Mouse (Mus musculus): ENCODE measurements around the gene Ing4. TPM values are rescaled to one million over a fixed set of nuclear protein-coding genes. Genes with fewer than 3 reads are reported as not detected.
"Not testable (repeated sequence)": the region's sequence is repeated elsewhere in the genome, so short reads cannot be mapped to it uniquely, and the experiment has no call there.

Gene Ing4
- polyA plus RNA-seq, 1 experiment: 75.7 TPM

DNA sequence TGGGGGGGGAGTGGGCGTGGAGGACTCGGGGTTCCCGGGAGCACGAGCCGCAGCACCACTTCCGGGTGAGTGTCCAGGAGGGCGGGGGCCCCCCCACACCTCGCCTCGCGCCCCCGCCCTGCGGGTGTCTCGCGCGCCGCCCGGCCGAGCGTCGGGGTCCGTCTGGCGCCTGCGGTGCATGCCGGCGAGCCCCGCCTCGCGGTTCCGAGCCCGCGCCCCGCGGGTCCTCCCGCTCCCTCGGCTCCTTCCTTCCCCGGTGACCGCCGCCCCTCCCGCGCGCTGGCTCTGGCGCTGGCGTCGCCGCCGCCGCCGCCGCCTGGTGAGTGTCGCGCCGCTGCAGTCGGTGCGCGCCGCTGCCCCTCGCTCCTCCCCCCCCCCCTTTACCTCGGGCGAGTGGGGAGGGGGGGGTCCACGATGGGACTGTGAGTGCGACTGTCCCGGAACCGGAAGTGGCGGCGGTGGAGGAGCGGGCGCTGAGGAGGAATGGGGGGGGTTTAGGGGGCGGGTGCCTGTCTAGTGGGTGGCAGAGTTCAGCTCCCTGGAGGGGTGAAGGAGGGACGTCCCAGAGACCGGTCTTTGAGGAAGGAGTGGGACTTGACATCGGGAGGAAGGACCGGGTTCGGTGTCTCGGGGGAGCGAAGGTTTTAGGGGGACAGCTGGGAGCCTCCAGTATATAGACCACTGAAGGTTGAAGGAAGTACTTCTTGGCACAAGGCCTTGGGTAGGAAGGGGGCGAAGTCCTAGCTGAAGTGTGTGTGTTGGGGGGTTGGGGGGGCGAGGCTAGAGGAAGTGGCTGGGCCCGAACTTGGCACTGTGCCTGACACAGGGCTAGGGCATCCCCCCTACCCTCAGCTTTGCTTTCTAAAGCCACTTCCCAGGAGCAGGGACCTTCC is 30.1 kb upstream of the Ing4 start:
- Histone ChIP-seq H3K4me3 (replicated peaks; ENCODE audit: insufficient read depth, low read depth, low read length) (peak overlapping the region; percentile 78), H3K27ac (ENCODE audit: insufficient read depth, low read length) (peak overlapping the region; percentile 98), H3K4me1 (ENCODE audit: control insufficient read depth, insufficient read depth, low read length) (no peaks in the 10 kb centered on the region; the same call in 1 of the 2 replicates), H3K27me3 (ENCODE audit: control insufficient read depth, insufficient read depth, low read length) (no peaks in the 10 kb centered on the region)
- no peak for TF ChIP-seq CTCF (IDR thresholded peaks at IDR 0.05; ENCODE audit: borderline replicate concordance, insufficient read depth, low read depth, low read length)
- TF ChIP-seq POLR2A (IDR thresholded peaks at IDR 0.05; ENCODE audit: borderline replicate concordance, insufficient read depth, low read length): no peak; the same call in 1 of the 2 replicates
- under 1% methylated on average over 78 of the region's 78 CpGs for WGBS
- peak; percentile 78 to 84 for DNase-seq

DNA sequence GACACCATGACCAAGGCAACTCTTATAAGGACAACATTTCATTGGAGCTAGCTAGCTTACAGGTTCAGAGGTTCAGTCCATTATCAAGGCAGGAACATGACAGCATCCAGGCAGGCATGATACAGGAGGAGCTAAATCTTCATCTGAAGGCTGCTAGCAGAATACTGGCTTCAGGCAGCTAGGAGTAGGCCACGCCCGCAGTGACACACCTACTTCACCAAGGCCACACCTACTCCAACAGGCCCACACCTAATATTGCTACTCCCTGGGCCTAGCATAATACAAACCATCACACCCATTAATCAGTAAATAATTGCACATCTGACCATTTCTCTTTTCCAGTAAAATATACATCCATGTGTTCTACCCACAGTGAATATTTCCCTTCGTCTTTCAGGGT is 21.9 kb upstream of the Ing4 start:
- no peaks in the 10 kb centered on the region for H3K4me1 ChIP-seq (ENCODE audit: control insufficient read depth, insufficient read depth, low read length)
- H3K27ac ChIP-seq (ENCODE audit: insufficient read depth, low read length): no peak overlapping the region
- 97% methylated on average over 3 of the region's 3 CpGs for WGBS
- H3K4me3 ChIP-seq (replicated peaks; ENCODE audit: insufficient read depth, low read depth, low read length): no peak overlapping the region
- DNase-seq: no peak
- no peaks in the 10 kb centered on the region for H3K27me3 ChIP-seq (ENCODE audit: control insufficient read depth, insufficient read depth, low read length)
- TF ChIP-seq POLR2A (IDR thresholded peaks at IDR 0.05; ENCODE audit: borderline replicate concordance, insufficient read depth, low read length) (no peak), CTCF (IDR thresholded peaks at IDR 0.05; ENCODE audit: borderline replicate concordance, insufficient read depth, low read depth, low read length) (no peak)

DNA sequence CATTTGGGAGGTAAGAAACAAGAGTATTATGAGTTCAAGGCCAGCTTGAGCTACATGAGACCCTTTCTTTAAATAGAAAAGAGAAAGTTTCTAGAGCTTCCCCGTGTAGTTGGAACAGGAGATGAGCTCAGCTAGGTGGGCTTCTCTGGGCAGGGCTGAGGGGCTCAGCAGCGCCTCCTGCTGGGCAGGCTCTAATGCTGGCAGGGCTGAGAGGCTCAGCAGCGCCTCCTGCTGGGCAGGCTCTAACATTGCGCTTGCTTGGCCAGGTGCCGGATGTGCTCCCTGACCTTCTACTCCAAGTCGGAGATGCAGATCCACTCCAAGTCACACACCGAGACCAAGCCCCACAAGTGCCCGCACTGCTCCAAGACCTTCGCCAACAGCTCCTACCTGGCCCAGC is 9.0 kb upstream of the Ing4 start:
- DNase-seq: peak in 1 of 2 experiments; percentile 40
- TF ChIP-seq CTCF (IDR thresholded peaks at IDR 0.05; ENCODE audit: borderline replicate concordance, insufficient read depth, low read depth, low read length): peak; percentile 78
- not testable (repeated sequence) for H3K27ac ChIP-seq (ENCODE audit: insufficient read depth, low read length)

DNA sequence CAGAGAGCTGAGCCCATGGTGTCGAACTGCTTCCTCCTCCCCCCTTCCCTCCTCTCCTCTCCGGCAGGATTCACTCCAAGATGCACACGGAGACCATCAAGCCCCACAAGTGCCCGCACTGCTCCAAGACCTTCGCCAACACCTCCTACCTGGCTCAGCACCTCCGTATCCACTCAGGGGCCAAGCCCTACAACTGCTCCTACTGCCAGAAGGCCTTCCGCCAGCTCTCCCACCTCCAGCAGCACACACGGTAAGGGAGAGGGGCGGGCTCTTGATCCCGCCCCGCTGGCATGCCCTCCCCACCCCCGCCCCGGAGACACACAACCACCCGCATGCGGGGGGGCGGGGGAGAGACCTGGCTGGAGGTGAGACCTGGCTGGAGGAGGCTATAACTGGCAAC is 8.0 kb upstream of the Ing4 start:
- no peak for DNase-seq

More for the DNA sequence above, 9.0 kb upstream of the Ing4 start:
- not testable (repeated sequence) for H3K4me3 ChIP-seq (replicated peaks; ENCODE audit: insufficient read depth, low read depth, low read length); H3K4me1 ChIP-seq (ENCODE audit: control insufficient read depth, insufficient read depth, low read length); H3K27me3 ChIP-seq (ENCODE audit: control insufficient read depth, insufficient read depth, low read length)
- 11% methylated on average over 6 of the region's 9 CpGs for WGBS

DNA sequence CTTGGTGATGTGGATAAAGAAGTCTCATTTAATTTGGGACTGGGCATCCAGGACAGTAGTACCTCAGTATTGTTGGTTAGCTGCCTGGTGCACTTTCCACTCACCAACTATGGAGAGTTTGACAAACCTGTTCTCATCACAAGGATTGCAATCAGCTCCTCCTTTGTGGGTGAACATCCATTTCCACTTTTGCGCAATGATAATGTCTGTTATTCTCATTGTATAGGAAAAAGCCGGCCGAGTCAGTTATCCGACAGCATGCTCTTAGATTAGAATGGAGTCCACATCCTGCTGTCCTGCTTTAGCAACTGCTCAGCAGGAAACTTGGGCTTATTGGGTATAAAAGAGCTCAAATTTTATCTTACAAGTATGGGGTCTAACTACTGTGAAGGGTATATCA is 894 bp upstream of the Ing4 start:
- 88% methylated on average over 4 of the region's 4 CpGs for WGBS
- DNase-seq: no peak
- Histone ChIP-seq H3K27me3 (ENCODE audit: control insufficient read depth, insufficient read depth, low read length) (no peaks in the 10 kb centered on the region), H3K27ac (ENCODE audit: insufficient read depth, low read length) (no peak overlapping the region), H3K4me1 (ENCODE audit: control insufficient read depth, insufficient read depth, low read length) (no peaks in the 10 kb centered on the region), H3K4me3 (replicated peaks; ENCODE audit: insufficient read depth, low read depth, low read length) (no peak overlapping the region)
- TF ChIP-seq CTCF (IDR thresholded peaks at IDR 0.05; ENCODE audit: borderline replicate concordance, insufficient read depth, low read depth, low read length) (no peak), POLR2A (IDR thresholded peaks at IDR 0.05; ENCODE audit: borderline replicate concordance, insufficient read depth, low read length) (no peak)

More for the DNA sequence above, 8.0 kb upstream of the Ing4 start:
- no peaks in the 10 kb centered on the region for H3K27me3 ChIP-seq (ENCODE audit: control insufficient read depth, insufficient read depth, low read length)
- no peak for TF ChIP-seq POLR2A (IDR thresholded peaks at IDR 0.05; ENCODE audit: borderline replicate concordance, insufficient read depth, low read length)
- no peak for TF ChIP-seq CTCF (IDR thresholded peaks at IDR 0.05; ENCODE audit: borderline replicate concordance, insufficient read depth, low read depth, low read length)
- H3K27ac ChIP-seq (ENCODE audit: insufficient read depth, low read length): no peak overlapping the region
- WGBS: 66% methylated on average over 16 of the region's 16 CpGs
- no peak overlapping the region for H3K4me3 ChIP-seq (replicated peaks; ENCODE audit: insufficient read depth, low read depth, low read length)
- H3K4me1 ChIP-seq (ENCODE audit: control insufficient read depth, insufficient read depth, low read length): no peaks in the 10 kb centered on the region

DNA sequence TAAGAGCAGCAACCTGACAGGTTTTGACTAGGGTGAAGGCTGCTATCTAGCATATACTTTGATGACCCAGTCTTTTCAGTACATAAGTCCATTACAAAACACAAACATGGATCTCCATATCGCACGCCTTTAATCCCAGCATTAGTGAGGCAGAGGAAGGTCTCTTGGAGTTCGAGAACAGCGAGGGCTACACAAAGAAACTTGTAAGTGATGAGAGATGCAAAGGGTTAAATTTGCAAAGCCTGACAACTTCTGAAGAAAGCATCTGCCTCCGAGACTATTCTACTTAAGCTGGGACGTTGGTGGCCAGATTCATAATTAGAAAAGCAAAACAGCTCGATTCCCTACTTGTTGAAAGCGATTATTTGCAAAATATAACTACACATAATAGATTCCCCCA is 429 bp upstream of the Ing4 start:
- Histone ChIP-seq H3K4me1 (ENCODE audit: control insufficient read depth, insufficient read depth, low read length) (no peaks in the 10 kb centered on the region), H3K27me3 (ENCODE audit: control insufficient read depth, insufficient read depth, low read length) (no peaks in the 10 kb centered on the region), H3K4me3 (replicated peaks; ENCODE audit: insufficient read depth, low read depth, low read length) (peak overlapping the region; percentile 32), H3K27ac (ENCODE audit: insufficient read depth, low read length) (no peak overlapping the region)
- no peak for DNase-seq
- TF ChIP-seq POLR2A (IDR thresholded peaks at IDR 0.05; ENCODE audit: borderline replicate concordance, insufficient read depth, low read length) (no peak), CTCF (IDR thresholded peaks at IDR 0.05; ENCODE audit: borderline replicate concordance, insufficient read depth, low read depth, low read length) (no peak)
- WGBS: 9% methylated on average over 8 of the region's 8 CpGs

DNA sequence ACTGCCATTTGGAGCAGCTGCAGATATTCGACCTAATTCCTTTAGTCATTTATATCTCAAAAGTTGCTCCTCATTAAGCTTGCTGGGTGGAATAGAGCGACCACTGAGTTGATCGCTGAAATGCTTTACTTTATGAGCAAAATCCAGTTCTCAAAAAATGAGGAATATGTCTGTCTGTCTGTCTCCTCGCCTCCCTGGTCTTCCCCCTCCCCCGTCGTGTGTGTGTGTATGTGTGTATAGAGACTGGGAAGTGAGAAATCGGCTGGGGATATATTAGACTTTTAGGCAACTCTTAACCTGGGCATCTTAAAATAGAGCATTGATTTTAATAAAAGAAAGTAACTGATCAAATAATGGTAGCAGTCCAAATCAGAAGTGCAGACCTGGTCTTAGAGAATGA is 661 bp downstream of the Ing4 start:
- 22% methylated on average over 7 of the region's 7 CpGs for WGBS
- no peak overlapping the region for H3K27ac ChIP-seq (ENCODE audit: insufficient read depth, low read length)
- H3K4me1 ChIP-seq (ENCODE audit: control insufficient read depth, insufficient read depth, low read length): no peaks in the 10 kb centered on the region
- H3K27me3 ChIP-seq (ENCODE audit: control insufficient read depth, insufficient read depth, low read length): no peaks in the 10 kb centered on the region
- DNase-seq: no peak
- TF ChIP-seq POLR2A (IDR thresholded peaks at IDR 0.05; ENCODE audit: borderline replicate concordance, insufficient read depth, low read length) (no peak), CTCF (IDR thresholded peaks at IDR 0.05; ENCODE audit: borderline replicate concordance, insufficient read depth, low read depth, low read length) (no peak)
- peak overlapping the region; percentile 96 for H3K4me3 ChIP-seq (replicated peaks; ENCODE audit: insufficient read depth, low read depth, low read length)

DNA sequence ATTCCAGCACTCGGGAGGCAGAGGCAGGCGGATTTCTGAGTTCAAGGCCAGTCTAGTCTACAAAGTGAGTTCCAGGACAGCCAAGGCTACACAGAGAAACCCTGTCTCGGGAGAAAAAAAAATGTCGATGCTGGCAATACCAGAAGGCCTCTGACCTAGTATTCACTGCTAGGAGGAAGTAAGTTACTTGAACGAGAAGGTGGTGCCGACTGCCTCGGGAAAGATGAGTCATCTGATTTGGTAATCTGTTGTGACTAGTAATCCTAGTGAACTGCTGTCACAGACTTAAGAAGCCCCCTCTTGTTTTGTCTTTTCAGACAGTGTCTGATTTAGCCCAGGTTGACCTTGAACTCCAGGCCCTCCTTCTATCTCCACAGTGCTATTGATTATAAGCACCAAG is 1.5 kb downstream of the Ing4 start:
- WGBS: 84% methylated on average over 7 of the region's 7 CpGs
- Histone ChIP-seq H3K27me3 (ENCODE audit: control insufficient read depth, insufficient read depth, low read length) (no peaks in the 10 kb centered on the region), H3K4me1 (ENCODE audit: control insufficient read depth, insufficient read depth, low read length) (no peaks in the 10 kb centered on the region), H3K4me3 (replicated peaks; ENCODE audit: insufficient read depth, low read depth, low read length) (no peak overlapping the region), H3K27ac (ENCODE audit: insufficient read depth, low read length) (no peak overlapping the region)
- no peak for DNase-seq
- TF ChIP-seq CTCF (IDR thresholded peaks at IDR 0.05; ENCODE audit: borderline replicate concordance, insufficient read depth, low read depth, low read length) (no peak), POLR2A (IDR thresholded peaks at IDR 0.05; ENCODE audit: borderline replicate concordance, insufficient read depth, low read length) (no peak)

All from cerebellum, adult 2 months (tissue).